Mouse (Mus musculus) kidney, adult 11 months (tissue): ENCODE data around the gene Emilin1.

Experiments
- DNase-seq: peaks from one replicate; pipeline ENCODE4 v3.0.0; 2022

Emilin1 gene

DNA sequence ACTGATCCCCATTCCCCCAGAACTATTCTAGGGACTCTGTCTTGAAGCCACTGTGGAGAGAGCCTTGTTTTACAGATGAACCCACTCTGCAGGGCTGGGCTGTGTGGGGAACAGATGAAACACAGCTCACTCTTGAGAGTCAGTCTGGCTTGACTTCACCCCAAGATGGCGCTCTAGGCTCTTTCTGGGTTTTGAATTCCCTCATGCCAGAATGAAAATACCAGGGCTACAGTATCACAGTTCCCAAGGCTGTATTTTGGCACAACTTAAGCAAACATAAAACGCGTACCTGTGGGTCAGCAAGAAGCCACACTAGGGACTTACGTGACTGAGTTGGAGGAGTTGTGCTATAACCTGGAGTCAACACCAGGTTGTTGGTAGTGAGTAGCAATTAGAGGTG lies 16.9 kb downstream of the Emilin1 start:
- peak; percentile 61 for DNase-seq

GRCm38 (mm10) chr5:30930846-30931245 lies 17.6 kb downstream of the Emilin1 start:
- DNase-seq: no peak

GRCm38 (mm10) chr5:30931378-30931777 lies 18.2 kb downstream of the Emilin1 start:
- no peak for DNase-seq

- no peak for DNase-seq
Observed at GRCm38 (mm10) chr5:30933705-30934104, 20.5 kb downstream of the Emilin1 start.

GRCm38 (mm10) chr5:30934725-30935461 lies 21.7 kb downstream of the Emilin1 start:
- DNase-seq: no peak

DNA sequence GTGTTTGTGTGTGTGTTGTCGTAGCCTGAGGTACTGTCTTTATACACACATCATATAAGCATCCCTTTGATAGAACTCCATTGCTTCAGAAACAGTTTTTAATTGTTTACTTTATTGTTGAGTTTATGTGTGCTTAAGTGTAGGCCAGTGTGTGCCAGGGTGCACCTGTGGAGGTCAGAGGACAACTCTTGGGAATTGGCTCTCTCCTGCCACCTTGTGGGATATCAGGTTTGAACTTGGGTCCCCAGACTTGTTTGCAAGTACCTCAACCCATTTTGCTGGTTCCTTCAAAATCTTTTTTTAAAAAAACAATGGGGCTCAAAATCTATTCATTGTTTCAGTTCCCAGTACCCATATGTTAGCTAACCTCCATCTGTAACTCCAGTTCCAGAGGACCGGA lies 29.8 kb downstream of the Emilin1 start:
- DNase-seq: peak; percentile 40

DNA sequence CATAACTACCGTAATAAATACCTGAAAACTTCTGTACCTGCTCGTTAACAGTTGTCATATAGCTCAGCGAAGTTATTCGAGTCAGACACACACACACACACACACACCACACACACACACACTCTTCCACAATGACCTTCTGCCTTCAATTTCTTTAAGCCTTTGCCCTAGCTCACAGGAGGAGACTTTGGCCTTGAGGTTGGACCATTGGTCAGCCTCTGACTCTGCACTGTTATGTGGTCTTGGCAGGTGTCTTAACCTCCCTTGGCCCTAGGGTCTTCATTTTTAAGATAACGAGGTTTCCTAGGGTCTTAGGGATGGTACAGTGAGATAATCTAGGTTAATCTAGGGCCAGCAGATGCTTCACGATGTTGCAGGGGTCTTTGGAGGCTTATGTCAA lies 31.1 kb downstream of the Emilin1 start:
- DNase-seq: peak; percentile 61

DNA sequence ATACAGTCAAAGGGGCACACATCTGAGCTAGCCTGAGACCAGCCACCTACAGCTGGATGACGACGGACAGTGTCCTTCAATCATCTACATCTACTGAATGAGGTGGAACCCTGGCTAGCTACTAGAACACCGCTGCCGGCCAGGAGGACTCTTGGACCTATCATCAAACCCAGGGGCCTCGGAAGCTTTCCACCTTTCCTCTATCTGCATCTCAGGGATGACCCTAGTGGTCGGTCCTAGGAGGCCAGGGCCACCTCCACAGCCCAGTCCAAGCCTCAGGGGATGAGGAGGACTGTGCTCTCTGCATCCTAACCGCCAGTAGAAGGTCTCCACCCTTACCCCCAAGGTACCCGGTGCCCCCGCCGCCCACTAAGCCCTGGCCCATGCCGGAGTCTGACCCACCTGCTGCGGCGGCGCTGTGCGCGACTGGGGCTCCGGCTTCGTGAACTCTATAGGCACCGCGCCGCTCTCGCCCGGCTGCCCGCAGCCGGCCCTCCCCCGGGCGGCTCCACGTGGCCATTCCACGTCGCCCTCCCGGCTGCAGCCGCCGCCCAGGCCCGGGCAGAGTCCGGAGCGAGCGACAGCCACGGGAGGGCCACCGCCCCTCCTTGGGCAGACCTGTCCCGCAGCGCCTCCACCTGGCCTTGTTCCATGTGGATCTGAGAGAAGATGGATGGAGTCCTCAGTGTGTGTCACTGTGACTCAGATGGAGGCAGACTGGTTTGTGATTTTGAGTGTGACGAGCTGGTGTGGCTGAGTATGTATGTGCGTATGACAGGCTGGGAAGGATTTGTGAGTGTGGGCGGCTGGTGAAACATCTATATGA lies 32.0 kb downstream of the Emilin1 start, which contains the start of gene Cgref1:
Gene Cgref1, minus strand, starts transcription at position 636 of the 826 bp plus-strand sequence.
- DNase-seq: peak; percentile 78

DNA sequence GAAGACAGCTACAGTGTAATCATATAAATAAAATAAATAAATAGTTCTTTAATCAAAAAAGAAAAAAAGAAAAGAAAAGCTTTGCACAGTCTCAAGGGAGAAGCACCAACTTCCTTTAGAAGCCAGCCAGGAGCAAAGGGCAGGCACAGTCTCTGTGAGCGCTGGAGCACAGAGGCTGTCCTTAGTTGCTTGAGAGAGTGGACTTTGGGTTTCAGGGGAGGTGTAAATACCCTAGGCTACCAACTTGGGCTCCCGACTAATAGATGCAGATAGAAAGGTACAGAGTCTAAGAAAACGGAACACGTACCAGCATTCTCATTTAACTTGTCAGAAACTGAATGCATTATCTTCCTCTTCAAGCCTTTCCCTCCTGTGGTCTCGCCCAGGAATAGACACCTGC lies 35.4 kb downstream of the Emilin1 start:
- DNase-seq: peak; percentile 76

GRCm38 (mm10) chr5:30949654-30950326 lies 36.6 kb downstream of the Emilin1 start:
- peak; percentile 93 for DNase-seq

GRCm38 (mm10) chr5:30950451-30950850 lies 37.2 kb downstream of the Emilin1 start:
- DNase-seq: peak; percentile 23

DNA sequence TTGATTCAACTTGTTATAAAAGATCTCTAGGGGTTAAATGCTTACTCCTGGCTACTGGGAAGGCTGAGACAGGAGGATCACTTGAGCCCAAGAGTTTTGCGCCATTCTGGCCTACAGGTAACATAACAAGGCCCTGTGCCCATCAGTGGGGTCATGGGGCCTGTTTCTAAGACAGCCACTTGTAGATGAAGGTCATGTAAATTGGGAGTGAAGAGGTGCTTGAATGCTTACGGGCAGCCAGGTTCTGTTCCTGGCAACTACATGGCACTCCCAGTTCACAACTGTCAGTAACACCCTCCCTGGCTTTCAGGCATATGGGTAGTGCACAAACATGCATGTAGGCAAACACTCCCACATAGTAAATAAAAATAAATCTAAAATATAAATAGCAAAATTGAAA lies 37.7 kb downstream of the Emilin1 start:
- peak; percentile 15 for DNase-seq

DNA sequence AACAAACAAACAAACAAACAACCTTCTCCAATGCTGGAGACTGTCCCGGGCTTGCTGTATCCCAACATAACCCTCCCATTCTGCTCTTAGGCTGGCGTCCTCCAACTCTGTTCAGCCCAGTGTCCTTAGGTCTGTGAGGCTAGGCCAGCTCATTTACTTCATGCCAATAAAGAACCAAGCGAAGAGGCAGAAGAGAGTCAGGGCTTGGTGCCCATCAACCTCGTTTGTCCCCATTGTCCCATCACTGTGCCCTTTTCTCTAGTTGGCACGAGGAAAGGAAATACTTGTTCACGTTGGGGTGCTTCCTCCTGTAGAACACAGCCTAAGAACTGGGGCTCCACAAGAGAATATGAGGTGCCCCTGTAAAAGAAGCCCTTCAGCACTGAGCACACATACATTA lies 38.5 kb downstream of the Emilin1 start:
- DNase-seq: peak; percentile 8

DNA sequence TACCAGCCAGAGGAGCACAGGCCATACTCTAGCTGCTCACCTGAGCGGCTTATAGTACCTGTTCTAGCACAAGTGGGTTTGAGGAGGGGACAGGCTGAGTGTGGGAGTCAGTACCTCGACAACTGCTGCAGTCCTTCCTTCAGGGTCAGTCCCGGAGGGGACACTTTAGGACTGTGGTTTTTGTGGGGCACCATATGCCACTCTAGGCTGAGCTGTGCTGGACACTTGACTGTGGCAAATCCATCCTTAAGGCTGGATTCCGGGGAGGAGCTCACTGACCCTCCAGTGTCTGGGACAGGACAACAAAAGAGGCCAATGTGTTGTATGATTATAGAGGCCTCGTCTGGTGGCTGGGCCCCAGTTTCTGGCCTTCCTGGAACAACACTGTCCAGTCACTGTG lies 39.3 kb downstream of the Emilin1 start:
- DNase-seq: no peak

GRCm38 (mm10) chr5:30954065-30954464 lies 40.9 kb downstream of the Emilin1 start:
- DNase-seq: peak; percentile 16

DNA sequence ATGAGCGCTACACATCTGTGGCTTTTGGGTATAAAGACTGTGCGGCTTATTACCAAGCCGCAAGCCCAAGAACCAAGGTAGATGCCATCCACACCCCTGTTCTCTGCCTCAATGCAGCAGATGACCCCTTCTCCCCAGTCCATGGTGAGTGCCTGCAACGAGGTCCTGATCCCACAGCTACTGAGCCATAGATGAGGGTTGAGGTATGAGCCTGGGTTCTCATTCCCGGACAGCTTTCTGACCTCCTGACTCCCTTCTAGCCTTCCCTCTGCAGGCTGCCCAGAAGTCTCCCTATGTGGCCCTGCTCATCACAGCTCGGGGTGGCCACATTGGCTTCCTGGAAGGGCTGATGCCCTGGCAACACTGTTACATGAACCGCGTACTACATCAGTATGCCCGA lies 41.4 kb downstream of the Emilin1 start:
- no peak for DNase-seq

- no peak for DNase-seq
Observed at GRCm38 (mm10) chr5:30955751-30956150, 42.5 kb downstream of the Emilin1 start.

- peak; percentile 18 for DNase-seq
Observed at GRCm38 (mm10) chr5:30957891-30958290, 44.7 kb downstream of the Emilin1 start.

- peak; percentile 60 for DNase-seq
Observed at GRCm38 (mm10) chr5:30959198-30959854, 46.1 kb downstream of the Emilin1 start.

DNA sequence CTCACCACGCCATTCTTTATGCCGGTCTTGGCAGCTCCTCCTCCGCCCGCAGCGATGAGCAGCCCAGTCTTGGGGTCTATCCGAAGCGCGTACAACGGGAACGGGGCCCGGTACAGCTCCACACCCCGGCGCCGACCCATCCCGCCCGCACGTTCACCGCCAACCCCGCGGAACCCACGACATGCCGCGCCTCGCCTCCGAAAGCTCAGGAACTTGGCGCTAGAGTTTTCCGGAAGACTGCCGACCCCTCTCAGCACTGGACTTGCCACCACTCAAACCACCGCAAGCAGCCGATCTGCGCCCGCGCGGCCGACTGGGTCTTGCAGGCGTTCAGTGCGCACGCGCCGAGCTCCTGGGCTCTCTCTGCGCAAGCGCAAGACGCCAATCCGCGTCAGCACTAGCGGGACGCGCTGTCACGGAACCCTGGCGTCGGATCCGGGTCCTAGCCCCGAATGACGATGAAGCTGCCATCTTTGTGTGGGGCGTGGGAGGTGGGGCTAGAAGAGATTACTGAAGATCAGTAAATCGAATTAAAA lies 46.8 kb downstream of the Emilin1 start, which contains the start of gene Preb:
Gene Preb, minus strand, starts transcription at position 396 of the 536 bp plus-strand sequence.
- peak; percentile 98 for DNase-seq

GRCm38 (mm10) chr5:30960814-30961213 lies 47.6 kb downstream of the Emilin1 start:
- DNase-seq: no peak
